Mouse (Mus musculus): Measurements from ENCODE around the gene Irak4. TPM values are rescaled to one million over a fixed set of nuclear protein-coding genes. Genes with fewer than 3 reads are reported as not detected.

The Irak4 gene
- polyA plus RNA-seq, 1 experiment: 0.05 TPM

- no peak for TF ChIP-seq GATA1 (IDR thresholded peaks at IDR 0.05; ENCODE audit: low read length)
- no peak for TF ChIP-seq TAL1 (IDR thresholded peaks at IDR 0.05; ENCODE audit: low read length)
Measured at GRCm38 (mm10) chr15:94630553-94630952, 87.1 kb downstream of the Irak4 start.

More at GRCm38 (mm10) chr15:94630553-94630952, 87.1 kb downstream of the Irak4 start:
- Histone ChIP-seq H3K4me1 (ENCODE audit: control insufficient read depth) (no peaks in the 10 kb centered on the region), H3K36me3 (ENCODE audit: control insufficient read depth) (no peaks in the 10 kb centered on the region), H3K27me3 (ENCODE audit: control insufficient read depth) (peaks cover 47% of the 10 kb centered on the region), H3K9me3 (ENCODE audit: control insufficient read depth, low read length) (peaks cover 2% of the 10 kb centered on the region; the same call in 1 of the 2 replicates), H3K4me3 (replicated peaks) (no peak overlapping the region)

Other genes with a start within 250 kb of the Irak4 start
- gene Adamts20, start 78.2 kb upstream of the Irak4 start, polyA plus RNA-seq (2012): not detected in 2 replicates
- 0.05 and 0.07 TPM in 2 replicates for gene Pus7l, start 96 bp upstream of the Irak4 start, polyA plus RNA-seq (2012)
- 0.23 and 0.24 TPM in 2 replicates for gene Twf1, start 46.2 kb downstream of the Irak4 start, polyA plus RNA-seq (2012)
- gene Tmem117, start 85.6 kb downstream of the Irak4 start, polyA plus RNA-seq (2012): not detected in 2 replicates